Mouse (Mus musculus) kidney, adult 2 months (tissue): ENCODE results near the gene Sgk1.

ENCODE experiments used
- CTCF ChIP-seq: fragments of 200-500 bp; conservative IDR thresholded peaks from 2 replicates; pipeline ENCODE4 v1.5.1; 2011; ENCODE audit warnings: low read depth, mild to moderate bottlenecking, control low read depth, low read length, moderate library complexity, mixed read lengths; ENCODE audit not compliant: insufficient read depth, insufficient read length
- POLR2A ChIP-seq: fragments of 200-500 bp; IDR thresholded peaks from one replicate; pipeline ENCODE4 v1.6.1; 2011; ENCODE audit warnings: low read depth, low read length, control low read depth

GRCm38 (mm10) chr10:21899397-21899796 is 17.4 kb downstream of the Sgk1 start:
- TF ChIP-seq CTCF, result no peak
- TF ChIP-seq POLR2A, result no peak
